Mouse (Mus musculus): Measurements from ENCODE around the gene Sbk3.
A peak's percentile ranks its signal among the peaks of the same experiment; 100 is the strongest.

Sbk3 gene

GRCm38 (mm10) chr7:4993347-4993998 lies 22.5 kb upstream of the Sbk3 start:
- DNase-seq = no peak

- no peak for DNase-seq
Observed at GRCm38 (mm10) chr7:4988250-4988649, 17.3 kb upstream of the Sbk3 start.

DNA sequence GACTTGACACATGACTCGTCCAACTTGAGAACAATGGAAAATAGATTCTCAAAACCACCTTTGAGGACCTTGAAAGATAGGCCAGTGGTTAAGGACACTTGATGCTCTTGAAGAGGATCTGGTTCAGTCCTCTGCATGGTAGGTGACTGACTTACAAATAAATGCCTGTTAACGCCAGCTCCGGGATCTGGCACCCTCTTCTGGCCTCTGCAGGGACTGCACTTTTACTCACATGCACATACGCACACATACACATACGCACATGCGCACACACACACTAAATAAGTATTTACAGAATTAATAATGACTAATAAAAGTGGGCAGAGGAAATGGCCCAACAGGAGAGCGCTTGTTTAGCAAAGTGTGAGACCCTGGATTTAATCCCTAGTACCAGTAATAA lies 5.9 kb upstream of the Sbk3 start:
- DNase-seq = no peak

GRCm38 (mm10) chr7:4975455-4975854 lies 4.5 kb upstream of the Sbk3 start:
- no peak for DNase-seq

GRCm38 (mm10) chr7:4972321-4973047 lies 1.5 kb upstream of the Sbk3 start:
- no peak for DNase-seq

DNA sequence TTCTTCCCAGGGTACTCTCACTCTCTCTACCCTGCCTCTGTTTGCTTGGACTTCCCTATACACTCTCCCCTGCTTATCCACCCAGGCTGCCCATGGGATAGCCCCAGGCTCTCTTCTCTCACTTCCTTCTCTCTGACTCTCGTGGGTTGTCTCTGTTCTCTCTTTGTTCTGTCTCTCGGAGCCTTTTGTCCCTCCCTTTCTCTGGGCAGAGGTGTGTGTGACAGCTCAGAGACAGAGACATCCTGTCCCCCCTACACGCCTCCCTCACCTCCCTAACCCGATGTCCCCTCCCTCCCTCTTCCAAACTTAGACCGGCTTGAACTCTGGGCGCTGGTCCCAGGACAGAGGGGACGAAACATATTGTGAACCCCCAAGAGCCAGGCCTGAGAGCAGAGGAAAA lies 742 bp upstream of the Sbk3 start:
- DNase-seq = no peak

GRCm38 (mm10) chr7:4964988-4965387 lies 6.0 kb downstream of the Sbk3 start:
- DNase-seq = no peak

- DNase-seq = peak; percentile 84
Observed at GRCm38 (mm10) chr7:4964272-4964671, 6.7 kb downstream of the Sbk3 start, which contains the start of gene Sbk2. Sbk2 (minus strand) TSS chr7:4964406.

- no peak for DNase-seq
Observed at GRCm38 (mm10) chr7:4963527-4963926, 7.4 kb downstream of the Sbk3 start.

- no peak for DNase-seq
Observed at GRCm38 (mm10) chr7:4957361-4957760, 13.6 kb downstream of the Sbk3 start.

DNA sequence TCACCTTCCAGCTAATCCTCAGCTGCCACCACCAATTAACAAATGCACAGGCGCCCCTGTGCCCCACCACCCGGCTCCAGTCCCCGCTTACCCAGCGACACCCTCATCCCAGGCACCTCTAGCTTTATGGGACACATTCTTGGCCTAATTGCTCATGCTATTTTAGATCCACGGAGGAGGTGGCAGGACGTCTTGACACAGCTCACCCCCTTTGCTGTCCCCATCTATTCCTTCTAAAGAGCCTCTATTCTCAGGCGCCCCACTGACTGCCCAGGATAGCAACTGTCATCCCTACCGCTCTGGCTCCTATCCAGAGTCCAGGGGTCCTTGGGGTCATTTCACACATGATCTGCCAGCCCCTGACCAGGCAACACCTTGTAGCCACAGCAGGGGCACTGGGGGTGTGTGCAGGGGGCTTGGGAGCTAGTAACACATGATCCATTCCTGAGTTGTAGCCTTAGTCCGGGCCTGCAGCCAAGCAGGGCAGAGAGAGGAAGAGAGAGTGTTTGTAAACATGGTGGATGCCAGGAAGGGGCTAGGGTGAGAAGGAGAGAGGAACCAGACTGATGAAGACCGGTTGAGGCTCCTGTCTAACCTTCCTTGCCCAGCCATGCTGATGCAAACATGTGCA lies 17.0 kb downstream of the Sbk3 start:
- DNase-seq = no peak

DNA sequence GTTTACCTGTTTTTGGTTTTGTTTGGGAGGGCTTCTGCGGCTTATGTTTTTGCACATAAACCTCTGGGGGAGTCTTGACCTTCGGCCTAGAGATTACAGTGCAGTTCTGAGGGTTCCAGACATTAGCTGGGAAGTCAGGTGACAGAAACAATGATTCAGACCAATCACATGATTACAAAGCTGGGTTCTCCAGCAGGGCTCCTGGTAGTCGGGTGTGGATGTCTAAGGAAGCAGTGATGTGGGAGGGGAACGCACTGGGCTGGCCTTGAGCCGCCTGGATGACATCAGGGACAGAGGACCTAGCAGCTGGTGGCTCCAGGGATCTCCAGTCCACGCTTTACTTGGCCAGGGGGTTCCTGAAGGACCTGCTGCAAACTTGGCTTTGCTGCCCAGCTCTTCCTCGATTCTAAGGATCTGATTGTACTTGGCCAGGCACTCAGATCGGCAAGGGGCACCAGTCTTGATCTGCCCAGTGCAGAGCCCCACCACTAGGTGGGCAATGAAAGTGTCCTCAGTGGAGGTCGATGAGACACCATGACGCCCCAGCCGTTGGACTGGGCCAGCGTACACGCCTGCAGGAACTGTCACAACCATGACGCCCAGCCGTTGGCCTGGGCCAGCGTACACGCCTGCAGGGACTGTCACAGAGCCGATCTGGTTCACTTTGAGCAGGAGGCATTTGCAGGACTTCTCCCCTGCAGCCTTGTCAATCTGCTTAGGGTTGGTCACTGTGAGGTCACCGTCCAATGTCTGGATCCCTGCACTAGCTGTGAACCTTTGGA lies 20.2 kb downstream of the Sbk3 start:
- DNase-seq = no peak

DNA sequence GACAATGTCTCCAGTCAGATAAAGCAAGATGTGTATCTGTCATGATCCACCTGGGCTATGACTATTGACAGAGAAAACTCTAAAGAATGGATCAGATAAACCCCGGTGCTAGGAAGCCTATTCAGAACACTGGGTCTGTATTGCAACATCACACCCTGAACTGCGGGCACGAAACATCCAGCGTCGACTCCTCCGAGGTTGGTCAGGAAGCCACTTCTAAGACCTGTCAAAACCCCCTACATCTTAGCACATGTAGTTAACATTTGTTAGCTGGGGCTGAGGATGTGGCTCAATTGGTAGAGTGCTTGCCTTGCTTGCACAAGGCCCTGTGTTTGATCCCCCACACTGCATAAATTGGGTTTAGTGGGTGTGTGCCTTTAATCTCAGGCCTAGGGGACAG lies 22.6 kb downstream of the Sbk3 start:
- DNase-seq = no peak

- DNase-seq = no peak
Observed at GRCm38 (mm10) chr7:4947855-4948254, 23.1 kb downstream of the Sbk3 start.

DNA sequence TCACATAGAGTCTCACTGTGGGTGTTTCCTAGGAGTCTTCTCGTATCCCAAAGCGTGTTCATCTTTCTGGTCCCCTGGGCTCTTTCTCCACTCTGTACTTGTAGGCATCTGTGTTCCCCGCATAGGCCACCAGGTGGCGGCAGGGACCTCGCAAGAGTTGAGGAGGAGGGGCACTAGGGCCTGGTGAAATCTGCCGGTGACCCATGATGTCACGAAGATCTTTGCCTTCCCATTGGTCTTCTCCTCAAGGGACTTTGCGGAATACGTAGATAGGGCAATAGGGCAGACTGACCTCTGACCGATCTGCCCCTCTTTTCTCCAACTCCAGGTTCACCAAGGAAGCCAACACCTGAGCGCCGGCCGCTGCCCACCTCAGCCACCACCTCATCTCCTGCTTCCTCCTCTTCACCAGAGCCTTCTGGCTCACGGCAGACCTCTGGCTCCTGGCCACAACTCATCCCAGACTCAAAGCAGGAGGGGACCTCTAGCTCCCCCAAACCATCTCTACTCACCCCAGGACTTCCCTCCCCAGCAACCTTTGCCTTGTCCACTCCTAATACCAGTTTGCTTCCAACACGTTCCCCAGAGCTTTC lies 27.6 kb downstream of the Sbk3 start:
- peak; percentile 98 for DNase-seq

DNA sequence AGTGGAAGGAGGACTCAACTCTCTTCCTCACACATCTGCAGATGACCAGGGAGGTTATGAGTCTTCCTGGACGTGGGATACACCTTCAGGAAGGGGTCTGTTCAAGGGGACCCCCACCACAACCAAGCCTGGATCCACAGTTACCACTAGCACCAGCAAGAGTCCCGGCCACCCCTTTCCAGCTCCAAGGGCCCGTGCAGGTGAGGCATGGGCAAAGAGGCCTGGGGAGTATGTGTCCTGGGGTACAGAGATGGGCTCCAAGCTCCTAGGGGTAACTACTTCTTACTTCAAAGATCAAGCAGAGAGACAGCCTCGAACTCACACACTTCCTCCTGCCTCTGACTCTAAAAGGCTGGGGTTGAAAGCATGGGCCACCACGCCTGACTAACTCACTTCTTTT lies 28.3 kb downstream of the Sbk3 start:
- DNase-seq = no peak

DNA sequence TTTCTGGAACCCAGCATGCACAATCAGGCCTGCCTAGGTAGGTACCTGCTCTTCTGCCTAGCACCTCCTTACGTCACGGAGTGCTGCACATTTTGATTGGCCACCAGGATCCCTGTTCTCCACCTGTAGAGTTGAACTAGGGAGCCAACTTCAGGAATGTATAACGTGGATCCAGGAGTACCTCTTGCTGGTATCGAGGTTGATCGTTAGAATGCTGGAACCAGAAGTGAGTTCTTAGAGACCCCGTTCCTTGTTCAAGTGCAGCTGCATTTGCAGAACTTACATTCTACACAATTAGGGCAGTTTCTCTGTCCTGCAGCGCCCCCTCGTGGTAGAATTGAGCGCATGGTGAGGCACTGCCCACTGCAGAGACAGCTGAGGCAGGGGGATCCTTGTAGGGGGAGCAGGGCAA lies 30.9 kb downstream of the Sbk3 start:
- peak; percentile 94 for DNase-seq

GRCm38 (mm10) chr7:4938456-4938855 lies 32.5 kb downstream of the Sbk3 start:
- DNase-seq = peak; percentile 80

DNA sequence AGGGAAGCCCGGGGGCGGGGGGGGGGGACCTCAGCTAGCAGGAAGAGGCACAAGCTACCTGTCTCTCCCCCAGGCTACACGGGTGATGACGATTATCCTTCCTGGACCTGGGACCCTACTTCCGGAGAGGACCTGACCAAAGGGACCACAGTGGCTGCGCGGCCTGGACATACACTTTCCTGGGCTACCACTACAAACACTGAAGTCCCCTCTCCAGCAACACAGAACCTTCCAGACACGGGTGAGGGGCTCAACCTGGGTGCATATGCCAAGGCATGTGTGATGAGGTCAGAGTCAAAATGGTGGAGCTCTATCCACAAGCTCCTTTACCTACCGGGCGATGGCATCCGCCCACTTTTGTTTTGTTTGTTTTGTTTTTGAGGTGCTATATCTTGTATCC lies 33.6 kb downstream of the Sbk3 start:
- DNase-seq = no peak

DNA sequence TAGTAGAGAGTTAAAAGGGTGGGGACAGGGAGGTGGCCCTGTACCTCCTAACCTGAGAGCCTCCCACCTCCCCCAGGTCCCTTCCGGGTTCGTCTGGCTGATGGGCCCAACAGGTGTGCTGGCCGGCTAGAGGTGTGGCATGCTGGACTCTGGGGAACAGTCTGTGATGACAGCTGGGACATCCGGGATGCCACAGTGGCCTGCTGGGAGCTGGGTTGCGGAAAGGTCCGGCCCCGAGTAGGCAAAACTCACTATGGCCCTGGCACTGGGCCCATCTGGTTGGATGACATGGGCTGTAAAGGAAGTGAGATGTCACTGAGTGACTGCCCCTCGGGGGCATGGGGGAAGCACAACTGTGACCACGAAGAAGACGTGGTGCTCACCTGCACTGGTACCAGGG lies 34.1 kb downstream of the Sbk3 start:
- no peak for DNase-seq

- no peak for DNase-seq
Observed at GRCm38 (mm10) chr7:4934160-4934914, 36.6 kb downstream of the Sbk3 start.

DNA sequence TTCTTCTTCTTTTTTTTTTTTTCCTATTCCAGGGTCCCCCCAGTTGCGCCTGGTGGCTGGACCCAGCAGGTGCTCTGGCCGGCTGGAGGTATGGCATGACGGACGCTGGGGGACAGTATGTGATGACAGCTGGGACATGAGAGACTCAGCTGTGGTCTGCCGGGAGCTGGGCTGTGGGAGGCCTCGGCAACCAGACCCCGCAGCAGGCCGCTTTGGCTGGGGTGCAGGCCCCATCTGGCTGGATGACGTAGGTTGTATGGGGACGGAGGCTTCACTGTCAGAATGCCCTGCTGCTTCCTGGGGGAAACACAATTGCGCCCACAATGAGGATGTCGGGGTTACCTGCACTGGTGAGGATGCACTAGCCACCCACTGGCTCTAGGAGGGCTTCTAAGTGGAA lies 37.9 kb downstream of the Sbk3 start:
- DNase-seq = no peak
